Mouse (Mus musculus) large intestine, adult 2 months (tissue): ENCODE measurements around the gene Dnajc7. TPM values are rescaled to one million over a fixed set of nuclear protein-coding genes. Genes with fewer than 3 reads are reported as not detected.
A peak's percentile ranks its signal among the peaks of the same experiment; 100 is the strongest.
"Not testable (repeated sequence)": the region's sequence is repeated elsewhere in the genome, so short reads cannot be mapped to it uniquely, and the experiment has no call there.

Experiments
- DNase-seq: peaks from one replicate; pipeline ENCODE4 v3.0.0-alpha.2; 2012; ENCODE audit warnings: low read depth, low spot score
- WGBS: fragments of 180-500 bp; shearing (Covaris S2); methylation state at CpG from one replicate; pipeline ENCODE4 v1.1.7; 2018; 5-methylcytosine and 5-hydroxymethylcytosine counted together
- polyA plus RNA-seq: library from polyadenylated mRNA; depleted of rRNA; stranded (reverse); fragments of >200 nt; gene quantifications from 2 replicates; pipeline ENCODE4 v1.2.3, GENCODE M21; 2012; rRNA removed

Dnajc7 gene
- 53.6 and 60.9 TPM in 2 replicates for polyA plus RNA-seq

DNA sequence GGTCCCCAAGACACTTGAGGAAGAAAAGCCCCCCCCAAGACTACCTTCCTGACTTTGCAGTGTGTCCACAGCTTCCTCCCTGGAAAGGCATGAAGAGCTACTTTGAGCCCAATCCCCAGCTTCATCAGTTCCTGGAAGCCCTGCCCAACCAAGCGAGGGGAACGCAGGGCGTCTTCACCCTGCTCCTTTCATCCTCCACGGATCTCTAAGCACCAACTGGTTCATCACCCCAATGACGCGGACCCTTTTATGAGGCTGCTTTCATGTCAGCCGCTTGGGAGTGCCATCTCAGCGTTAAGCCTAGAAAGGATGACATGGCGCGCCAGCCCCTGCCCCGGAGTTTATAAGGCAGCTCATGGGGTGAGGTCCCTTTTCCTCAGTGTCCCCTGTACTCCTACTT is at the start of gene Dnajc7:
Gene Dnajc7 (minus strand): TSS at position 187 of the 400 bp plus-strand sequence.
- DNase-seq: no peak
- WGBS: 5% methylated on average over 11 of the region's 11 CpGs

DNA sequence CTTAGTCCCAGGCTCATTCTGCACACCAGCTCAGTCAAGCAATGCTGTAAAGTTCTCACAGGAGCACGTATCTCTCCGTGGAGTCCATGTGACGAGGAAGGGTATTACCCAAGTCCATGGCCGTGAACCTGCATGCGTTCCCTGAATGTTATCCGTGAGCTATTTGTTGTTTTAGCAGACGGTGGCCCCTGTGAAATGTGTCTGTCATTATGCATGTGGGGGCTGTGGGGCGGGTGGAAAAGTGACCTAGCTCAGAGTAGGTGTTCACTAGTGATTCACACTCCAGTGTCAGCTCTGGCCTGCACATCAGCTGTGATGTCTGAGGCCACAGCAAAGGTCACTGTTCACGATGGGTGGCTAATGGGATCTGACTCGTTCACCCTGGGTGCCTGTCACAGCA is 39.8 kb upstream of the Dnajc7 start:
- DNase-seq: no peak
- WGBS: 61% methylated on average over 10 of the region's 10 CpGs

DNA sequence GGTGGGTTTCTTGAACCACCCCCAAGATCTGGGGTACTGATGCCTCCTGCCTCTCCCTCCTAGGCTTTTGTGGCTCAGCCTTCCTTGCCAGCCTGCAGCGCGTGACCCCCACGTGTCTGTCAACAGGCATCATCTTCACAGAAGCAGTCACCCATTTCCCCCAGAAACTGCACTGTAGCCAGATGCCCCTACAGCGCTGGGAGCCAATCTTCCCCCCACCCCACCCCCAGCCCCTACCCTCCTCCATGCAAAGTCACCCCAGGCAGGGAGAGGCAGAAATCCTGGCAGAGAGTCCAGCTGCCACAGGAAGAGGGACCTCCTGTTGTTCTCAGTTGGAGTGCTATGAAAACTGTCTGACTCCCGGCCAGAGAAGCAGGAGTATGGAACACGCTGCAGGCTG is 36.5 kb upstream of the Dnajc7 start:
- WGBS: 22% methylated on average over 6 of the region's 6 CpGs
- DNase-seq: no peak

DNA sequence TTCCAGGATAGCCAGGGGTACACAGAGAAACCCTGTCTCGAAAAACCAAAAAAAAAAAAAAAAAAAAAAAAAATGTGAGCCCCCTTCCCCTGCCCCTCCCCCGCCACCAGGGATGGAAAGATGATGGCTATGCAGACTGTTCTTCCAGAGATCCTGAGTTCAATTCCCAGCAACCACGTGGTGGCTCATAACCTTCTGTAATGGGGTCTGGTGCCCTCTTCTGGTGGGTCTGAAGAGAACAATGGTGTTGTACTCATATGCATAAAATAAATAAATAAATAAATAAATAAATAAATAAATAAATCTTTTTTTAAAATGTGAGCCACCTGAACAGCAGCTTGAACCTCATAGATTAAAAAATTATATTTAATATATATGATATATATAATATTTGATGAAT is 35.6 kb upstream of the Dnajc7 start:
- not testable (repeated sequence) for DNase-seq
- 53% methylated on average over 3 of the region's 3 CpGs for WGBS

DNA sequence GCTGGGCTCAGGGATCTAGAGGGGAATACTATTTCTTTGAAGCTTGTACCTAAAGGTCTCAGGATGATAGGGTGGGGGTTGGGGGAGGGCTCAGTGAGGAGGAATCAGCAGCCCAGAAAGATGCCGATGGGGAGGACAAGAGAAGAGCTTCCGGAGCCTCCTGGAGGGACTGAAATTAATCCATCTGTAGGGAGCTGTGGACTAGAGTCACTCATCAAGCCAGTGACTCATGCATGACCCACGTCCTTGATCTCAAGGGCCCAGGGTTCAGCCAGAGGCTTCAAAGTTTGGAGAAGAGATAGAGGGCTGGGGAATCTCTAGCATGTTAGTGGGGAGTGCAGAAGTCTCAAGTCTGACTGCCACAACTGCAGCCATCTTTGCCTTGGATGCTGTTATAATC is 31.8 kb upstream of the Dnajc7 start:
- no peak for DNase-seq
- 35% methylated on average over 3 of the region's 3 CpGs for WGBS

DNA sequence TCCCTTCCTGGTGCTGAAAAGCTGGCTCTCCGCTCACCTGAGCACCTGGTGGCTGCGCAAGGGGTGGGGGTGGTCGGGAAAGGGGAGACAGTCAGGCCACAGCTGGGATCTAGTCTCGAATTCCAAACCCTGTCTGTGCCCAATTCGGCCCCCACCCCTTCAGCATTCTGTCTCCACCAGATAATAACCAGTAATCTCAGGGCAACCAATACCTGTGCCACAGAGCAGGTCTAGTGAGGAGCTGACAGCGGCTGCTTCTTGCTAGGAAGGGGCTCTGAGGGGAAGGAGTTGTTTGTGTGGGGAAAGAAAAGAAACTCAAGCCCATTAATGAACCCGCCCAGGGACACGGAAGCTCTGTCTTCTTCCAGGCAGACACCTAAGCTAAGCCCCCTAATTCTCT is 31.2 kb upstream of the Dnajc7 start:
- DNase-seq: no peak
- WGBS: 15% methylated on average over 8 of the region's 8 CpGs

DNA sequence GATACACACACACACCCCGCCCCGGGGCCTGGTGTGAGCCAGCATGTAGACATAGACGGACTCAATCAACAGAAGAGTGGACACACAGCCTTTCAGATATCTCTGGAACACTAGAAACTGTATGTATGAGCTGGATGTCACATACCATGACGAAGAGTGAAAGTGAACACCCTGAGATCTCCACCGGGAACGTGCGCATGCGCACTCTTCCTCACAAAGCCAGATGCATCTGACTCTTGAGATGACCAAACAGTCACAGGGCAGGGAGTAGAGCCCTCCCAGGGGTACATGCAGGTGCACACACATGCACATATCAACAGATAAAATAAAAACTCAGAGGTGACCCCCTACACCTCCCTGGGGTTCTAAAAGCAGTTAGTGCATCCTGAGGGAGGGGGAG is 28.4 kb upstream of the Dnajc7 start:
- DNase-seq: no peak
- WGBS: 82% methylated on average over 8 of the region's 8 CpGs

DNA sequence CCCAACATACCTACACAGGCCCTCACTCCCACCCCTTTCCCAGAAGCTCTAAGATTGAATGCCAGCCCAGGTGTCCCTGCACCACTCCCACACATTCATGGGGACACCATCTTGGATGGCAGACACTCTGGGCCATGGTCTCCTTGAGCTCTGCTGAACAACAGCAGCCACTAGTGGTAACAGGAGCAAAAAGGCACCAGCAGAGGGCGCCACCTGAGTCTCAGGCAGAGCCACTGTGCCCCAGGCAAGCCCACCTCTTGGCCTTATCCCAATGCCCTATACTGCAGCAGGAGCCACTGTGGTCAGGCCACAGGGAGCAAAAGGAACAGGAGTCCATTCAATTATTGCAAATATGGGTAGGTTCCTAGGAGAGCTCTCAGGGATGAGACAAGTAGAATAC is 26.3 kb upstream of the Dnajc7 start:
- DNase-seq: no peak
- WGBS: 5% methylated on average over 1 of the region's 1 CpGs

DNA sequence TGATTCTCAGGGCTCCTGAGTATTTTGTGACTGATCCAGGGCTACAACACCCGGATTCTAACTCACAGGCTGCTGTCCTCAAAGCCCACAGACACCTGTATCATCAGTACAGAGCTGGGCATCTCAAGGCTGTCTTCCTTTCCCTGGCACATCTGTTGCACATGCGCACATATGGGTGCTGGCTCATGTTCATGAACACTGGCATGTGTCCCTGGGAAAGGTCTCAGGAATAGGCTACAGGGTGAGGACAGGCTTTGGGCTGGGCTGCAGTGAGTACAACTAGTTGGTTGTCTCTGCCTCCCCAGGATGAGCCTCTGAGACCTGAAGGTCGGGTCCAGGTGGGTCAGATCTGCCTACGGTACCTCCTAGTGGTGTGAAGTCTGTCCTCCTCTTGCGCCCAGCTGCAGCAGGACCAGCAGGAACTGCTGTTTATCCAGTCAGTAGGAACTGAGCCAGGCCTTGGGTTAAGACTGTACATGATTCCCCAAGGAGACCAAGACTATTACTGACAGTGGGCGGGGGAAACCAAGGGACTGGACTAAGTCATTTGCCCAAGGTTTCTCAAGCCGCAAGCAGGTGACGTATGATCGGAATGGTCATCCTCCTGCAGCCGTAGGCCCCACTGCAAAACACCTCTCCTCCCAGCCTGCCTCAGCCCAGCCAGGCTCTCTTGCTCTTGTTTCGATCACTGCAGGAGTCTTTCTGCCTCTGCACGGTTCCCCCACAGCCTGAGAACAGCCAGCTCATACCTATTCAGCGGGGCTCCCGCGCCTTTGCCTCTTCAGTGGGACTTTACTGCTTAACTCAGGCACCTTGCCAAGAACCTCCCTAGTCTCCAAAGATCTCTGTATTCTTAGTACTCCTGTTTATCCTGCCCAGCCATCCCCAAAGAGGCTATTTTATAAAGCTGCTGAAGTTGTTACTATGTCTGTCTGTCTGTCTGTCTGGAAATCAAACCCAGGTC is 23.9 kb upstream of the Dnajc7 start:
- WGBS: 54% methylated on average over 15 of the region's 15 CpGs
- no peak for DNase-seq

DNA sequence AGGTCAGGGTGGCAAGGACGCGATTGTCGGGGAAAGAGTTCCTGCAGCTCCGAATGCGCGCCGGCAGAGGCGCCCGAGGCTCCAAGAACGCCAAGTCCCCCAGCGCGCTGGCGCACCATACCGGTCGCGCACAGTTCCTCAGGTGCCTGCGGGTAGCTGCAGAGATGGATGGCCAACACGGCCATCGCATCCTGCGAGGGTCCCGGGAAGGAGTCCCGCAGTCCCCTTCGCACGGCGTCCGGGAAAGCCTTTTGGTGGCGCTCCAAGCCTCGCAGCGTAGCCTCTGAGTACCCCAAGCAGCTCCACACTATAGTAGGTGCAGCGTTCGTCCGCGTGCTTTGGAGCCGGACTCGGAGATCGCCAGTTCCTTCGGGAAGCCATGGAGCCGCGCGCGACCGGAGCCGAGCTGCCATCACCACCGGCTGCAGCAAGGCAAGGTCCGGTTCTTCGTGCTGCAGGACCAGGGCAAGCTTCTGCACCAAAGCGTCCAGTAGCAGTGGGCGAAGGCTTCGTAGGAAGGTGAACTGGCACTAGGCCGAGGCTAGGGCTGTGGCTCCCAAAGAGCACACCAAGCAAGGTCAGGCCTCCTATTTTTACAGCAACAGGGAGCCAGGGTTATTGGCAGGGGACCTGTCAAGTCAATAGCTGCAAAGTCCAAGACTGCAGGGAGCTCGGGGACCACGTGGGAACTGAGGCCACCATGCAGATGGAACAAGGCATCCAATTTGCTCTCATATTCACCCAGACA is 20.4 kb upstream of the Dnajc7 start:
- no peak for DNase-seq
- 6% methylated on average over 52 of the region's 52 CpGs for WGBS

DNA sequence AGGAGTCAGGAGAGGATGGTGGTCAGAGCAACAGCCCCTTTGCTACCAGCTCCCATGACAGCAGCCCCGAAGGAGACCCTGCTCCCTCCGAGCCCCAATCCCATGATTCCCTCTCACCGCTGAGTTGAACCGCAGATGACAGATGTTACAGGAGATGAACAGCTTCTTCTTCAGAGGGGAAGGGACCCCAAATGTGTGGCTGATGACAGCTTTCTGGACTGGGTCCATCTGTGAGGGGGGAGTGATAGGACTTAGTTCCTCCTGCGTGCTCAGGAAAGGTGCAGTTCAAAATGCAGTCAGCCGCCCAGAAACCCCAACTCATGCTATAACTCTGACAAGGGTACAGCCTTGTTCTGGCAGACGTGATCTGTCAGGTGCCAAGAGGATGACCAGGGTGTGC is 14.6 kb upstream of the Dnajc7 start:
- WGBS: 66% methylated on average over 7 of the region's 7 CpGs

DNA sequence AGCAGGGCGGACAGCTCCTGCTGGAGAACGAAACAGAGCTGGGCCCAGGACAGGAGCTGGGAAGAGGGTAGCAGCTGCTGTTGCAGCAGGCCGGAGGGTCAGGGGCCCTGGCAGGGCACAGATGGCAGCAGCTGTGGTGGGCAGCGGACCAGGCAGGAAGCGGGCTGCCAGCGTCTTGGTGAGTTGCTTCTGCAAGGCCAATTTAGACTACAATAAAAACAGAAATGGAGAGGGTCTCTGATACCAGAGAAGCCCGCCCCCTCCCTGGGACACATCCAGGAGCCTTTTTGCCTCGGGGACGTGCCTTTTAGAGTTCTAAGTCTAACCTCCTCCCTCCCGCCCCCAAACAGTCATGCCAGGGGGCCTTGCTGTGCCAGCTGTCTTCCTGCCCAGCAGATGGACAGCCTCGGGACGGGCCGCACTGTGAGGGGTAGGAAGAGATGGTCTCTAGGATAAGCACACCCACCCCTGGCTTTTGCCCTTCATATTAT is 8.9 kb upstream of the Dnajc7 start:
- no peak for DNase-seq
- 50% methylated on average over 13 of the region's 13 CpGs for WGBS

More for the DNA sequence above, 14.6 kb upstream of the Dnajc7 start:
- no peak for DNase-seq

DNA sequence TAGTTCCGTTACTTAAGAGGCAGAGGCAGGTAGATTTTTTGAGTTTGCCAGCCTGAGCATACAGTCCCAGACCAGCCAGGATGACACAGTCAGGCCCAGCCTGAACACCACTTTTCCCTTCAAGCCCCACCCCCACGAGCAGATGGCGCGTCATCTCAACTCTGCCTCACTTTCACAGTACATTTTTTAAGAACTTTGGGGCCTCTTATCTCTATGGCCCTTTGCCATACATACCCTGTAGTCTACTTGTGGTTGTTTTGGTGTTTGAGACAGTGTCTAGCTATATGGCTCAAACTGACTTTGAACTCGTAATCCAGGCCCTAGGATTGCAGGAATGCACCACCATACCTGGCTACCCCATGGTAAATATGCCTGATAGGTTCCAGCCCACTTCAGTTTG is 8.1 kb upstream of the Dnajc7 start:
- WGBS: 88% methylated on average over 5 of the region's 5 CpGs
- DNase-seq: no peak

DNA sequence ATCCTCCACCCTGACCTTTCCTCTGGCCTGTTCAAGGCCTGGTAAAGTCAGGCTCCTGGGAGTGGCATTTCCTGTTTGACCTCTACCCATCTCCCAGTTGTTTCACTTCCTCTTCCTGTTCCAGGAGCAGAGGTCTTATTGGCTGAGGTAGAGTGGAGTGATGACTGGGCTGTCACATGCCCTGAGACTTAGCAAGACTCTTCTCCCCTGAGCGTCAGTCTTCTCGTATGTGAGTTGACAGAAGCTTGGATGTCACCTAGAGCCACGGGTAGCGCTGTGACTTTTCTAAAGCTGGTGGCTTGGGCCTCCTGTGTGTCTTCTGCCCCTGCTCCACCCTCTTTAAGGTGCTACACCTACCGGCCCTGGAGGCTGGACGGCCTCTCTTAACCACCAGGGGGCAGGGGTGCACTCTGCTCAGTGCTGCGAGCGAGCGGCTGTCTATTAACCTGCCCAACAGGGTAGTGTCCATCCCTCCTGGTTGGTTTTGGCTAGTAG is 6.8 kb upstream of the Dnajc7 start:
- 17% methylated on average over 9 of the region's 9 CpGs for WGBS
- DNase-seq: peak; percentile 83

DNA sequence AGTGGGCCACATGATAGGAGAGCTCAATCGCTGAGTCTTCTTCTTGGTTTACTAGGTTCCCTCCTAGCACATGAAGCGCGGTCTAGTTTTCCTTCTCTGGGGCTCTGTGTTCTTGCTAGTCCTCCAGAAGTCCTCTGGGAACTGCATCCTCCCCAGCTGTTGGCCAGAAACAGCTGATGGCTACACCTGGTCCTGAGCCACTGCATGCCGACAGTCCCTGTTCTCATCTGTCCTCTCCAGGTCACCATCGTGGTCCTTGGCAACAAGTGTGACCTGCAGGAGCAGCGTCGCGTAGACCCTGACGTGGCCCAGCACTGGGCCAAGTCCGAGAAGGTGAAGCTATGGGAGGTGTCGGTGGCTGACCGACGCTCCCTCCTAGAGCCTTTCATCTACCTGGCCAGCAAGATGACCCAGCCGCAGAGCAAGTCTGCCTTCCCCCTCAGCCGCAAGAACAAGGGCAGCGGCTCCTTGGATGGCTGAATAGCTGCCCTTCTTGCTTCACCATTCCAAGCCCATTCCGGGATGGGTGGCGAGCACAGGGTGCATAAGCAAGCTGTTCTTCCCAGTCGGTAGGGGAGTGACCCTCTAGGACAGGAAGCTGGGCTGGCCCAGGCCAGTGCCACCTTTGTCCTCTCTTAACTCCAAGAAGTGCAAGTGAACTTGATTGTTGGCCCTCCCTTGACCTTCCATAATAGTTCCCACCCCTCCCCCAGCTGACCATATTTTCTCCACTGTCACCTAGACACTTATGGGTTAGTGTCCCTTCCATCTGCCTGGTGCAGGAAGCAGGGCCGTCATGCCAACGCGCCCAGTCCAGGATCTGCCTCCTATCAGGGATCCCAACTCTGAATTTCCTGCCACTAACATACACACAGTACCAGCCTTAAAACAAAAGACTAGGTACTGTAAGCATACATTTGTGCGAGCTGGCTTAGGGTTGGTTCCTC is 6.1 kb upstream of the Dnajc7 start:
- WGBS: 86% methylated on average over 23 of the region's 23 CpGs

DNA sequence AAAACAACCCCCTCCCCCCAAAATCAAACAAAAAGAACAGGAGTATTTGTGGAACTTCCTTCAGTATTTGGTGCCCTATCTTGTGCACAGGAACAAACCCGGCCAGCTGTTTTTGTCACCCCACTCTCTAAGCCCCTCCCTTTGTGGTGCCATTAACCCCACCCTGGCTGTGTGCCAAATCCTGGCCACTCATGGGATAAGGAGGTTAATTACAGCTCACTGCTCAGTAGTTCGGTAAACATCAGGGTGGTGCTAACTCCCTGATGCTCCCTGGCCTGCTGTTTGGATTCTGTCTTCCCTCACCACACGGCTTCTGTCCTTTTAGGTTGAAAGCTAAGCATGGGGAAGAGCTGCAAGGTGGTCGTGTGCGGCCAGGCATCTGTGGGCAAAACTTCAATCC is 3.9 kb upstream of the Dnajc7 start:
- DNase-seq: peak; percentile 90
- WGBS: 18% methylated on average over 5 of the region's 5 CpGs

More for the DNA sequence above, 6.1 kb upstream of the Dnajc7 start:
- DNase-seq: no peak

DNA sequence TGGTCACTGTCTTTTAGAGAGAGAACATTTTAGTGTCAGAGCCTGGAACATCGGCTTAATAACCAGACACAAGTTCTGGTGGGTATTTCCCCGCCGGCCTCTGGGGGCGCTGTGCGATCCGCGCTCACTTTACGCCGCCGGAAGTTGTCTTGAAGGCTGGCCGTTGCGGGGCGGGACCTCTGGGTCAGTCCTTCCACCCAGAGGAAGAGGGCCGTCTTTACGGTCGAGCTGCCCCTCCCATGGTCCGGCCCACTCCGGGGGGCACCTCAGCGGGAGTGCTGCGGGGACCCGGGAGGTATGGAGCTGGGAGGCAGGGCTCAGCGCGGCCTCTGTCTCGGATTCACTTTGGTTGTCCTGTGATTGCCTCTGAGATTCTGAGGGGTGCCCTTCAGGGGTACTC is 2.7 kb upstream of the Dnajc7 start:
- WGBS: under 1% methylated on average over 24 of the region's 24 CpGs
- peak; percentile 78 for DNase-seq

DNA sequence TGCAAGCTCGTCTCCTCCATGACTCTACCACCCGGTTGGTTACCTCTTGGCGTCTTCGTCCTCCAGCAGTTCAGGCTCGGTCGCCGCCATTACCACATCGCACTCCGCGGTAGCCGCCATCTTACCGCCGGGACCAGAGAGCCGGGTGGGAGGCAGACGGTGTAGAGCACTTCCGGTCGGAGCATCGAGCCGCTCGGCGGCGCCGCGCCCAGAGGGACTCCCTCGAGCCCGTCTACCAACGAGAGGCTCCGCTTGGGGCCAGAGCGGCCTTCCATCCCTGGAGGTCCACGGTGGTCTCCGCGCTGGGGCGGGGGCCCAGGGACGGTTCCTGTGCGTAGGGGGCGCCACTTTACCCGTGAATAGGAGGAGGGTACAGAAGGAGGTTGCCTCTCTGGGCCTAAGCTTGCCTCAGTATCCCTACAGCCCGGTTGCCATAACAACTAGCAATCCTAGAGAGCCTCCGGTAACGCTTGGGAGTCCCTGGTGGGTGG is 438 bp downstream of the Dnajc7 start:
- DNase-seq: peak; percentile 69
- under 1% methylated on average over 40 of the region's 40 CpGs for WGBS
